Mouse (Mus musculus) cortical plate, adult 2 months (tissue): Measurements from ENCODE around the gene Mettl7a3. TPM values are rescaled to one million over a fixed set of nuclear protein-coding genes. Genes with fewer than 3 reads are reported as not detected.
"Not testable (repeated sequence)": the region's sequence is repeated elsewhere in the genome, so short reads cannot be mapped to it uniquely, and the experiment has no call there.

Experiments used
- H3K27ac ChIP-seq: fragments of 200-500 bp; 2 replicates; pipeline ENCODE4 v1.5.1; 2012; ENCODE audit warnings: low read length, control low read depth, inconsistent platforms; ENCODE audit not compliant: insufficient read depth
- H3K4me1 ChIP-seq: fragments of 200-500 bp; 2 replicates; pipeline ENCODE4 v1.6.1; 2011; ENCODE audit warnings: low read length; ENCODE audit not compliant: control insufficient read depth, insufficient read depth
- H3K4me3 ChIP-seq: fragments of 200-500 bp; 2 replicates; pipeline ENCODE4 v1.5.1; 2011; ENCODE audit warnings: mild to moderate bottlenecking, low read length, control low read depth; ENCODE audit not compliant: insufficient read depth
- CTCF ChIP-seq: fragments of 200-500 bp; IDR thresholded peaks from 2 replicates; pipeline ENCODE4 v1.5.1; 2011; ENCODE audit warnings: mild to moderate bottlenecking, control low read depth, low read length; ENCODE audit not compliant: insufficient read depth; ENCODE audit errors: extremely low read depth
- POLR2A ChIP-seq: fragments of 200-500 bp; IDR thresholded peaks from 2 replicates; pipeline ENCODE4 v1.6.1; 2011; ENCODE audit warnings: mild to moderate bottlenecking, low read length, control low read depth; ENCODE audit not compliant: insufficient read depth; ENCODE audit errors: extremely low read depth
- polyA plus RNA-seq: library from polyadenylated mRNA; depleted of rRNA; stranded (reverse); fragments of >200 nt; gene quantifications from 2 replicates; pipeline ENCODE4 v1.2.3, GENCODE M21; 2012

Gene Mettl7a3
- polyA plus RNA-seq, 1 experiment = 0.75 TPM

DNA sequence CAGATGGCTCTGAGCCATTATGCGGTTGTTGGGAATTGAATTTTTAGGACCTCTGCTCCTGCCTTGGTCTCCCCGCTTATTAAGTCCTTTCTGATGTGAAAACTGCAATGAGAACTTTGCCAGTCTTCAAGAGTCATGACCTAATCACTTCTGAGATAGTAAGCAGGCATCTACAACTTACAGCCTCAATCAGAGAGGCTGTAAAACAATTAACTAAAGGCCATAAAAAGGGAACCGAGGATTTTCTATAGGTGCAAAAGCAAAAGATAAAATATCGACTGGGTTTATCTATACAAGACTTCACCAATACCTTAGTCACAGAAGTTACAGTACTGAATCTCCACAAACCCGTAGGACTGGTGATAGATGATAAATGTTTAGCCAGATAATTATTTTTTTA is 21.1 kb downstream of the Mettl7a3 start:
- no peak overlapping the region for H3K27ac ChIP-seq
- H3K4me1 ChIP-seq = no peaks in the 10 kb centered on the region
- H3K4me3 ChIP-seq = no peak overlapping the region
- TF ChIP-seq CTCF = no peak
- no peak for TF ChIP-seq POLR2A

DNA sequence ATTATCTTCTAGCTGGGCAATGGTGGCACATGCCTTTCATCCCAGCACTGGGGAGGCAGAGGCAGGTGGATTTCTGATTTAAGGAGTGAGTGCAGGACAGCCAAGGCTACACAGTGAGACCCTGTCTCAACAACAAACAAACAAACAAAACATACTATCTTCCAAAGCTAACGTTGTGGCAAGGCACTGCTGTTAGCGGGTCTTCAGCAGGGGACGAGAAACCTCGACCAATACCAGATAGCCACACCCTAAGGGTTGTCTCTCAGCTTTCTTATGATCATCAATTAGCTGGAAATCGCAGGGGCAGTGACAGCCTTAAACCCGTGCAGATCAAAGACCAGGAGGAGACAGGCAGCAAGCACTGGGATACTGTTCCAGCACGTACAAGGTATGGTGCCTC is 29.5 kb downstream of the Mettl7a3 start, which contains the start of gene Higd1c:
Gene Higd1c, plus strand, starts transcription at position 301 of the 400 bp plus-strand sequence.
- no peak within 1 kb of the TSS for H3K4me3 ChIP-seq
- H3K27ac ChIP-seq = no peak within 1 kb of the TSS
- TF ChIP-seq POLR2A (no peak), CTCF (no peak)
- H3K4me1 ChIP-seq = no peaks in the 10 kb centered on the region

DNA sequence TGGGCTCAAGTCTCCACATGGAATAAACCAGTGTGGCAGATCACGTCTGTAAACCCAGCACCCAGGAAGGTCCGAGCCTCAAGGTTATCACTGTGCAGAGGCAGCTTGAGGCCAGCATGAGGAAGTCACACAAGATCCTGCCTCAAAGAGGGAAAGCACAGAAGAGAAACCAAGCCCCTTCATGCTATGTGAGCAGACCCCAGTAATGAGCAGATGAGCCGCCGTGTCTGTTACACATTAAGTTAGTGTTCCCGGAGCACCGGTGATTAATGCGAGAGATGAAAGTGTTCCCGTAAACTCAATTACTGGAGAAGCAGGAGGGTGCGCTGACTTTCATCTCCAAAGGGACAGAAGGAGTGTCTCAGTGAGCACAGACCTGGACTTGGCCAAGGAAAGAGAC is 31.2 kb downstream of the Mettl7a3 start:
- H3K4me3 ChIP-seq, H3K4me1 ChIP-seq, H3K27ac ChIP-seq: not testable (repeated sequence)

DNA sequence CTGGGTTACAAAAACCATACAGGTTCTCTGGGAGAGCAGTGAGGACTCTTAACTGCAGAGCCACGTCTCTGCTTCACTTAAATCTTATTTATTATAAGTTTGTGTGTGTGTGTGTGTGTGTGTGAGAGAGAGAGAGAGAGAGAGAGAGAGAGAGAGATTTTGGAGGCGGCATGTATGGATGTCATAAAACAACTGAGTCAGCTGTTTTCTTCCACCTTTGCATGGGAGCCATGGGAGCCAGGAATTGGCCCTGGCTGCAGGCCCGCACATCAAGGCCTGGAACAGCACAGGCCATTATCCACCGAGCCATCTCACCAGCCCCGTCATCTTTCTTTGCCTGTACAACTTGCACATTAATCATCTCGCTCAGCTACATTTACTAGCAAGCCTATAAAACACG is 32.4 kb downstream of the Mettl7a3 start:
- H3K27ac ChIP-seq = no peak overlapping the region
- no peak for TF ChIP-seq POLR2A
- no peak for TF ChIP-seq CTCF
- no peak overlapping the region for H3K4me3 ChIP-seq
- no peaks in the 10 kb centered on the region for H3K4me1 ChIP-seq

DNA sequence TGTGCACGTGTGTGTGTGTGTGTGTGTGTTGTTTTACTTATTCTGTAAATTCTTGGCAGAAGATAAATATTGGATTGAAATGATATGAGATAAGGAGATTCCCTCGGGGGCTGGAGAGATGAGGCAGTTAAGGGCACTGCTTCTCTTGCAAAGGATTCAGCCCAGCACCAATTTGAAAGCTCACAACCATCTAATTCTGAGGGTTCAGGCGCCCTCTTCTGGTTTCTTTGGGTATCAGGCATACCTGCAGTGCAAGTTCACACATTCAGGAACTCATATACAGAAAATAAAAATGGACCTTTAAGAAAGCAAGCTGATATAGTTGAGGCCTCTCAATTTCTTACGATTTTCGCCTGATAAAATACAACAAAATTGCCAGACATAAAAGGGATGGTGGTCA is 40.3 kb downstream of the Mettl7a3 start:
- H3K4me3 ChIP-seq = no peak overlapping the region
- TF ChIP-seq POLR2A (no peak), CTCF (peak; percentile 62)
- H3K27ac ChIP-seq = no peak overlapping the region
- H3K4me1 ChIP-seq = no peaks in the 10 kb centered on the region

DNA sequence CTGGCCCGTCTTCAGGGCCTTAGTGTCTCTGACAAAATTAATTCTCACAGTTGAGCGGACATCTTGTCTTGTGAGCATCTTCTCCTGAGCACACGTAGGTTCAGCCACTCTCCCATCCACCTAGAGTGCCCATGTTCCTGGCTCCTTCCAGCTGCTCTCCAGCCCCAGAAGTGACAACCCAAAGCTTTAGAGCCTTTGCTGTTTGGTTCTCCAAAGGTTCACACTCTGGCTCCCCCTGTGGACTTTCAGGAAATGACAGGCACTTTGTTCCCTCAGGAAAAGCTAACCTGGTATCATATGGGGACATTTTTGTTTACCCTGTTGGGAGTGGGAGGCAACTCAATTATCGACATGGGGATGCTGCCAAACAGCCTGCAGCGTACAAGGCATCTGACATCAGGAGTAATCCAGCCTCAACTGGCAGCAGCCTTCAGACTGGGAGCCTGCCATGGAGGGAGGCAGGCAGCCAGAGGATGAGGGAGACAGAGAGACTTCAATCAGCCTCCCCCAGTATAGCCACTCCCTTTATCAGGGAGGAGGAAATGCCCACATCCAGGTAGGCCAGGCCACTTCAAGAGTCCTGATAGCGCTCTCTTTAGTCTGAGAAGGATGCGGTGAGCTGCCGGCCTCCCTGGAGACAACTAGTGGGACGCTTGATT is 43.2 kb downstream of the Mettl7a3 start:
- not testable (repeated sequence) for H3K4me1 ChIP-seq, H3K4me3 ChIP-seq, H3K27ac ChIP-seq

DNA sequence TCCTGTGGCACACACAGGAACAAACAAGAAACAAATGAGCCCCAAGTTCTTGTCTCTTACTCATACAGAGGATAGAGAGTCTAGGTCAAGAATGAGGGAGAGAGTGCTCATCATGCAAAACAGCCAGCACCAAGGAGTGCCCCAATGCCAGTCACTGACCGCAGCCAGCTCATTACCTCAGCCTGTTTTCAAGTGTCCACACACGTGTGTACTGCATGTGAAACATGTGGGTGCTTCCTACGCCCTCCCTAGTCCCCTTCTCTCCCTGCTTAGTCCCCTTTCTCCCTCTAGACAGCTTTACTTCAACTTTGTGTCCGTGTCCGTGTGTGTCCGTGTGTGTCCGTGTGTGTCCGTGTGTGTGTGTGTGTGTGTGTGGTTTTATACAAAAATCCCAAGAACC is 44.9 kb downstream of the Mettl7a3 start:
- no peak overlapping the region for H3K4me3 ChIP-seq
- no peaks in the 10 kb centered on the region for H3K4me1 ChIP-seq
- no peak overlapping the region for H3K27ac ChIP-seq
- no peak for TF ChIP-seq POLR2A
- TF ChIP-seq CTCF = no peak

DNA sequence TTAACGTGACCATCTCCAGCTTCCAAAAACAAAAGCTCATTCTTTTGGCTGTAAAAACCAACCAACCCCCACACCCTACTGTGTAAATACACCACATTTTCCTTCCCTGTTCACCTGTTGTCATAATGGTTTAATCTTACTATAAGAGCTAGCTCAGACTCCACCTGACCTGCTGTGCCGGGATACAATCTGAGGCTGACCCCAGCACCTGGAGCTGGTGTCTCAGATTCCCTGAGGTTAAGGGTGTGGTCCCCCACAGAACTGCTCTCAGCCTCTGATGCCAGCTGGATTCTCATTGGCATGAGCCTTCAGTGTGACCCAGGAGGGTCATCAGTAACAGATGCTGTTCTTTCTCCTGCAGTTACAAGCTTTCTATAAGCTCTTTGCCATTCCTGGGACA is 45.4 kb downstream of the Mettl7a3 start:
- Histone ChIP-seq H3K27ac (no peak overlapping the region), H3K4me3 (no peak overlapping the region), H3K4me1 (no peaks in the 10 kb centered on the region)
- TF ChIP-seq POLR2A (no peak), CTCF (no peak)

DNA sequence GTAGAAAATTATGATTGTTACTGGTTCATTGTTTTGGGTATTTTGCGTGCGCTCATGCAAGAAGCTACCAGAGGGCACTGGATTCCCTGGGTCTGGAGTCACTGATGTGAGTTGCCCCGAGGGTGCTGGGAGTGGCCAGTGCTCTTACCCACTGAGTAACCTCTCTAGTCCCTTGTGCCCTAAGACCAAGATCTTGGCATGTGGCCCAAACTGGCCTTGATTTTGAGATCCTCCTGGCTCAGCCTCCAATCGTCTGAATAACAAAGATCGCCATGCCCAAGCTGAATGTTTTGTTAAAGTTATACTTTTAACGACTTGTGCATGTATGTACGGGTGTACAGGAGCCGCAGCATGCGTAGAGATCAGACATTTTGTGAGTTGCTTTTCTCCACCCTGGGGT is 51.0 kb downstream of the Mettl7a3 start:
- TF ChIP-seq CTCF = no peak
- no peak for TF ChIP-seq POLR2A
- H3K4me3 ChIP-seq = no peak overlapping the region
- no peak overlapping the region for H3K27ac ChIP-seq
- H3K4me1 ChIP-seq = no peaks in the 10 kb centered on the region

DNA sequence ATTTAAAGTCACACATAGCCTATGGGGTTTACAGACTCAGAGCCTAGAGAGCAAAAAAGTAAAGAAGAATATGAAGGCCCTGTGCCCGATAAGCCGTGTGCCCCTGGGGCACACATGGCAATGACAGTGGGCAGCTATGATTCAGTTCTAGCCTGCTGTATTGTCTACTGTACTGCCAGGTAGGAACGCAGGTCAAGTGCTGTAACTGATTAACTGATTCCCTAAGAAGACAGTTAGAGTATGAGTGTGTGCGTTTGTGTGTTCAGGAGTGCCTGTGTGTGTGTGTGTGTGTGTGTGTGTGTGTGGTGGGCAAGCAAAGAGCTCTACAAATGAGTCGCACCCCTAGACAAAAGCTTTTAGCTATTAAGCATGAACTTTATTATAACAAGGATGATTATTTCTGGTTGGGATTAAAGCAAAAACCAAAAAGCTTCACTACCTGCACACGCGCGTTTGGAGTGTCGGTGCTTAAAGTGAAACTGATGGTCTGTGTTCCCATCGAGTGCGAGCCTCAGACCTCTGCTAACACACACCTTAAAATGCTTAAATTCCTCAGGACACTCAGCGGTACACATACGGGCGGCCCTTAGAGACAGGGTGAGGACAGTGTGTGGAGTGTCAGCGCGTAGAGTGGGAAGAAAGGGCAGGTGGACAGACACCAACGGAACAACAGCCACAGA is 53.0 kb downstream of the Mettl7a3 start:
- TF ChIP-seq POLR2A (no peak), CTCF (no peak)
- H3K4me3 ChIP-seq = no peak overlapping the region
- no peak overlapping the region for H3K27ac ChIP-seq
- no peaks in the 10 kb centered on the region for H3K4me1 ChIP-seq
